Mouse (Mus musculus): ENCODE measurements at regions not wholly inside any gene's neighbourhood (a gene's known extent, or its start where the extent isn't known, plus 50 kb on each side); places are given as distances from the start of the nearest gene placed in this dataset.
"Not testable (repeated sequence)": the region's sequence is repeated elsewhere in the genome, so short reads cannot be mapped to it uniquely, and the experiment has no call there.

DNA sequence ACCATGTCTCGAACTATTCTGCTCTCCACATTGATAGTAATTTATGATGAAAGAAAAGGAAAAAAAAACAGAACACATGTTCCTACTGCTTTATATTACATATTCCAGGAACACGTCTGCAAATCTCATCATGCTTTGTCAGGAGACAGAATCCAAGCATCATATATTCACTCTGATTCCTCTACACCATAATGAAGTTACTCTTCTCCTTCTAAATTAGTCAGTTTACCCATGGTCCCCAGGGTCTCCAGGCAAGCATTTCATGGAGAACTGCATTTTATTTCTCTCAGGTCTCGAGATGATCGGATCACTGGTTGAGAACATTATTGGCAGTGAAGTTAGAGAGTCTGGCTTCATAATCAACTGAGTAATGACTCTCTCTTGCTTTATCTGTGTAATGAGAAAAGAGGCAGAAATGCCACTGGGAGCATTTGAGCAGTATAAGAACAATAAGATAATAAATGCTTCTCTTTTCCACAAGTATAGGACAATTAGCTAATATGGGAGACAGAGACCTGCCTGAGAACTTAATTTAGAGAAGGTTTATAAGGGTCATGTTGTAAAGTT is 97.8 kb upstream of the Prl start:
- Histone ChIP-seq H3K4me2 (ENCODE audit: low read depth, low read length) (no peak overlapping the region), H3K36me3 (ENCODE audit: control insufficient read depth, insufficient read depth) (no peaks in the 10 kb centered on the region), H3K4me3 (ENCODE audit: low read length) (no peak overlapping the region), H3K4me1 (ENCODE audit: control insufficient read depth, insufficient read depth, low read length) (no peaks in the 10 kb centered on the region), H3K9me3 (replicated peaks; ENCODE audit: control insufficient read depth, low read length) (no peaks in the 10 kb centered on the region), H3K27me3 (ENCODE audit: control insufficient read depth, insufficient read depth, low read length) (no peaks in the 10 kb centered on the region), H3K27ac (ENCODE audit: low read length) (no peak overlapping the region), H3K9ac (ENCODE audit: low read length) (no peak overlapping the region)
- ATAC-seq (replicated peaks; ENCODE audit: extremely low read depth, insufficient read depth, low FRiP score): no peak
- 72% methylated on average over 4 of the region's 4 CpGs for WGBS

DNA sequence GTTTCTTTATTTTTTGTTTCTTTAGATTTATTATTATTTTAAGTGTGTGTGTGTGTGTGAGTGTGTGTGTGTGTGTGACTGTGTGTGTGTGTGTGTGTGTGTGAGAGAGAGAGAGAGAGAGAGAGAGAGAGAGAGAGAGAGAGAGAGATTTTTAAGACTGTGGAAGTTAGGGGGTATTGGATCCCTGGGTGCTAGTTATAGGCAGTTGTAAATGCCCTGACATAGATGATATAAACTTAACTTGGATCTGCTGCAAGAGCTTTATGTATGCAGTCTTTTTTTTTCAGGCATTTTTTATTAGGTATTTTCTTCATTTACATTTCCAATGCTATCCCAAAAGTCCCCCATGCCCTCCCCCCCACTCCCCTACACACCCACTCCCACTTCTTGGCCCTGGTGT is 96.8 kb upstream of the Prl start:
- not testable (repeated sequence) for H3K36me3 ChIP-seq (ENCODE audit: control insufficient read depth, insufficient read depth); H3K27ac ChIP-seq (ENCODE audit: low read length); H3K27me3 ChIP-seq (ENCODE audit: control insufficient read depth, insufficient read depth, low read length); ATAC-seq (replicated peaks; ENCODE audit: extremely low read depth, insufficient read depth, low FRiP score); H3K9ac ChIP-seq (ENCODE audit: low read length); H3K4me1 ChIP-seq (ENCODE audit: control insufficient read depth, insufficient read depth, low read length); H3K9me3 ChIP-seq (replicated peaks; ENCODE audit: control insufficient read depth, low read length); H3K4me3 ChIP-seq (ENCODE audit: low read length); H3K4me2 ChIP-seq (ENCODE audit: low read depth, low read length)

DNA sequence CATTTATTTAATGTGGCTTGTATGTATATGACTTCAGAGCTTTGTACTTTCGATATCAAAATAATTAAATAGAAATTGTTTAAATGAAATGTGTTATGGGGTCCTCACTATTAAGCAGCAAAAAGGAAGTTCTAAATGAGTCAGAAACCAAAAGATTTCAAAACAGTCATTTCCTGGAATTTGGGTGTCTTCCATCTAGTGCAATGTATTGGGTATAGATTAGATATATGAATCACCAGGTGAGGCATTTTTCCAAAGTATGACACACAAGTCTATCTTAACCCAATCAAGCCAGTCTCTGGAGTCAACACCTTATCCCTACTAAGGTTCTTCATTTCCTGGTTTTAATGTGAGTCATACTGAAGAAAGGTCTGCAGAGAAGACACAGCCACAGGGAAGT is 81.3 kb upstream of the Prl start:
- no peak overlapping the region for H3K27ac ChIP-seq (ENCODE audit: low read length)
- no peaks in the 10 kb centered on the region for H3K36me3 ChIP-seq (ENCODE audit: control insufficient read depth, insufficient read depth)
- 87% methylated on average over 1 of the region's 1 CpGs for WGBS
- no peak overlapping the region for H3K4me2 ChIP-seq (ENCODE audit: low read depth, low read length)
- no peak for ATAC-seq (replicated peaks; ENCODE audit: extremely low read depth, insufficient read depth, low FRiP score)
- no peak overlapping the region for H3K4me3 ChIP-seq (ENCODE audit: low read length)
- no peaks in the 10 kb centered on the region for H3K27me3 ChIP-seq (ENCODE audit: control insufficient read depth, insufficient read depth, low read length)
- no peaks in the 10 kb centered on the region for H3K9me3 ChIP-seq (replicated peaks; ENCODE audit: control insufficient read depth, low read length)
- no peak overlapping the region for H3K9ac ChIP-seq (ENCODE audit: low read length)
- H3K4me1 ChIP-seq (ENCODE audit: control insufficient read depth, insufficient read depth, low read length): no peaks in the 10 kb centered on the region

DNA sequence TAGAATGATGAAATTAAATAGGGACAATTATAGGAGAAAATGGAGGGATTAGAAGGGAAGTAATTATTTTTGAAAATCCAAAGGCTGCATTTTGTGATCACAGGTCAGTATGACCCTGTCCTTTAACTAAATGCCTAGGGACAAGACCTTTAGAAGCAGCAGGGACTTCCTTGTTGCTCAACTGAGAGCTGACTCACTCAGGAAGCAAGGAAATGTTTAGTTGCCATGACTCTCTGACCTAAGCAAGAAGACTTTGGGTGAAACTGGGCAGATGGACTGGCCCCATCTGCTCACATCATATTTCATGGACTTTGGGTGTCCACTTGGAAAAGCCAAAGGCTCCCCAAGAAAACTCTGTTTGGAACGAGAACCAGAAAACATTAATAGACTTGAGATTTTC is 76.9 kb upstream of the Prl start:
- Histone ChIP-seq H3K9me3 (replicated peaks; ENCODE audit: control insufficient read depth, low read length) (no peaks in the 10 kb centered on the region), H3K27me3 (ENCODE audit: control insufficient read depth, insufficient read depth, low read length) (no peaks in the 10 kb centered on the region), H3K4me2 (ENCODE audit: low read depth, low read length) (no peak overlapping the region), H3K9ac (ENCODE audit: low read length) (no peak overlapping the region), H3K27ac (ENCODE audit: low read length) (no peak overlapping the region), H3K36me3 (ENCODE audit: control insufficient read depth, insufficient read depth) (no peaks in the 10 kb centered on the region), H3K4me1 (ENCODE audit: control insufficient read depth, insufficient read depth, low read length) (no peaks in the 10 kb centered on the region), H3K4me3 (ENCODE audit: low read length) (no peak overlapping the region)
- ATAC-seq (replicated peaks; ENCODE audit: extremely low read depth, insufficient read depth, low FRiP score): no peak
- 69% methylated on average over 1 of the region's 1 CpGs for WGBS

All from heart, embryonic 16.5 days (tissue).